Mouse (Mus musculus) naive thymus-derived CD4-positive, alpha-beta T cell, adult 5 months (primary cell): ENCODE data around the gene Hexdc. TPM values are rescaled to one million over a fixed set of nuclear protein-coding genes. Genes with fewer than 3 reads are reported as not detected.

ENCODE experiments used
- polyA plus RNA-seq: library from polyadenylated mRNA; unstranded; fragments of 100-300 nt; shearing (Covaris generic); gene quantifications from one replicate; pipeline ENCODE4 v1.2.1, GENCODE M21; 2017

Hexdc gene
- 3.2 TPM for polyA plus RNA-seq

GRCm38 (mm10) chr11:121204161-121205006 is at the start of gene Hexdc, which contains the start of gene Ogfod3:
Gene Hexdc (plus strand): TSS chr11:121204433.
Gene Ogfod3 (minus strand): TSS chr11:121204711.

GRCm38 (mm10) chr11:121159971-121160370 is 44.3 kb upstream of the Hexdc start, which contains the start of gene Uts2r:
Gene Uts2r (plus strand): TSS chr11:121160271.

GRCm38 (mm10) chr11:121229018-121229439 is 24.8 kb downstream of the Hexdc start, which contains the start of gene Cybc1:
Gene Cybc1 (minus strand): TSS chr11:121229322.

GRCm38 (mm10) chr11:121236564-121237344 is 32.5 kb downstream of the Hexdc start, which contains the start of gene Narf:
Gene Narf (plus strand): TSS chr11:121237253.

GRCm38 (mm10) chr11:121259160-121260100 is 55.2 kb downstream of the Hexdc start, which contains the start of gene Foxk2:
Gene Foxk2 (plus strand): TSS chr11:121259990.

Other genes with a start within 250 kb of the Hexdc start
- 236 TPM for gene Csnk1d, start 213.1 kb upstream of the Hexdc start, polyA plus RNA-seq
- 54.5 TPM for gene Cd7, start 165.0 kb upstream of the Hexdc start, polyA plus RNA-seq
- not detected for gene Sectm1b, start 140.9 kb upstream of the Hexdc start, polyA plus RNA-seq
- gene Sectm1a, start 123.2 kb upstream of the Hexdc start, polyA plus RNA-seq = not detected
- not detected for gene Tex19.2, start 85.8 kb upstream of the Hexdc start, polyA plus RNA-seq
- gene Tex19.1, start 58.3 kb upstream of the Hexdc start, polyA plus RNA-seq = not detected
- not detected for gene Uts2r, start 44.2 kb upstream of the Hexdc start, polyA plus RNA-seq
- gene Ogfod3, start 278 bp downstream of the Hexdc start, polyA plus RNA-seq = 17.1 TPM
- gene Cybc1, start 24.9 kb downstream of the Hexdc start, polyA plus RNA-seq = 88.5 TPM
- gene Narf, start 32.8 kb downstream of the Hexdc start, polyA plus RNA-seq = 33.2 TPM
- gene Foxk2, start 55.6 kb downstream of the Hexdc start, polyA plus RNA-seq = 21.4 TPM
- gene Wdr45b, start 150.0 kb downstream of the Hexdc start, polyA plus RNA-seq = 77.7 TPM
- not detected for gene Rab40b, start 183.8 kb downstream of the Hexdc start, polyA plus RNA-seq
- gene Fn3krp, start 217.0 kb downstream of the Hexdc start, polyA plus RNA-seq = 0.63 TPM
- not detected for gene Fn3k, start 230.5 kb downstream of the Hexdc start, polyA plus RNA-seq
- gene Tbcd, start 247.5 kb downstream of the Hexdc start, polyA plus RNA-seq = 36.6 TPM